Mouse (Mus musculus): ENCODE measurements around the gene Maml3. TPM values are rescaled to one million over a fixed set of nuclear protein-coding genes. Genes with fewer than 3 reads are reported as not detected.

Gene Maml3
- polyA plus RNA-seq, 1 experiment: 6.2 TPM

- no peak for DNase-seq (ENCODE audit: low read depth)
Measured at GRCm38 (mm10) chr3:51958751-51959150, 146.1 kb downstream of the Maml3 start.

- DNase-seq (ENCODE audit: low read depth): no peak
Measured at GRCm38 (mm10) chr3:51954441-51954840, 150.4 kb downstream of the Maml3 start.

GRCm38 (mm10) chr3:51953927-51954326 lies 150.9 kb downstream of the Maml3 start:
- DNase-seq (ENCODE audit: low read depth): no peak

- no peak for DNase-seq (ENCODE audit: low read depth)
Measured at GRCm38 (mm10) chr3:51952728-51953623, 151.9 kb downstream of the Maml3 start.

DNA sequence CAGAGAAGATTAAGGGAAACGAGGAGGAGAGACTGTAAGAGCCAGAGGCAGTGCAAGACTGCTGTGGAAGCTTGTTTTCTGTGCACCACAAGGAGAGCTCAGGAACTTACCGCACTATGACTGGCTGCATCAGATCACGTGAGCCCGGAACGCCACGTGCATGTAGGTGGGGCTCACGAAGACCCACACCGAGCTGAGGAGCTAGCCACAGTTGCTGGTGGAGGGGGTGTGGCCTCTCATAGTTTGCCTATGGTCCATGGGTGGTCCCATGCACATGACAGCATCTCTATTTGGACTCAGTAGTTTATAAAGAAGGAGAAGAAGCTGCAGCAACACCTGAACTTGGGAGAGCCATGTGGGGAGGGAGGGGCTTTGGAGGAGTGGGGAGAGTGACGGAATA lies 152.6 kb downstream of the Maml3 start:
- DNase-seq (ENCODE audit: low read depth): no peak

GRCm38 (mm10) chr3:51949651-51950050 lies 155.2 kb downstream of the Maml3 start:
- no peak for DNase-seq (ENCODE audit: low read depth)

- DNase-seq (ENCODE audit: low read depth): no peak
Measured at GRCm38 (mm10) chr3:51947168-51947567, 157.7 kb downstream of the Maml3 start.

DNA sequence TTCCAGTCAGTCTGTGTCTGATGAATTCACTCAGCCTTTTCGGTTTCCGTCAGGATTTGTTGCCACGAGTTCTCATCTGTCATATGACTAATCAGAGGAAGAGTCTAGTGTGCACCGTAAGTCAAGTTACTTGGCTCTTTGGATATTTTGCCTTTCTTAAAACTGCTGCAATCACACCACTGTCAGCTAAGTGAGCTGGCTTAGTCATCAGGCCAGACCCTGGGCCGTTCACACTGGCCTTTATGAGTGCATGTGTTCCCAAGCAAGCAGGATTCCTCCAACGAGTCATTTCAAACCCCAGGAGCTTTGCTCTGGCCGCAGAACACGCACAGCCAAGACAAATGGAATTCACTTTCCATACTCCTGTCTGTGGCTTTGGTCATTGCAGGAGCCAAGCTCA lies 161.2 kb downstream of the Maml3 start:
- no peak for DNase-seq (ENCODE audit: low read depth)

GRCm38 (mm10) chr3:51941781-51942180 lies 163.1 kb downstream of the Maml3 start:
- no peak for DNase-seq (ENCODE audit: low read depth)

DNA sequence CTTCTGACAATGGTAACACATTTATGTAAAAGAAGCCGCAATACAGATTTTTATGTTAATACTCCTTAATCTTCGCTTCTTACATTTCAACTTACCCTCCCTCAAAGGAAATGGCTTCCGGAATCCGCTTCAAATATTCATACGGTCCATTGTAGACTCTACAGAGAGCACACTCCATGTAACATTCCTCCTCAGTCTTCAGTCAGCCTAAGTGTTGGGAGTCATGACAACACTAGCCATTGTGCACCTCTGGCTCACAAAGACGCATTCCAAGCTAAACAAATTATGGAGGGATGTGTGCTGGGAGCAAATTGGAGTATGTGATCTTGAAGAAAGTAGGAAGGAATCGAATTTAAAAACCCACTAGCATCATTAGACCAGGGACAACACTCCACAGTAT lies 165.0 kb downstream of the Maml3 start:
- DNase-seq (ENCODE audit: low read depth): no peak

GRCm38 (mm10) chr3:51939054-51939453 lies 165.8 kb downstream of the Maml3 start:
- DNase-seq (ENCODE audit: low read depth): no peak

DNA sequence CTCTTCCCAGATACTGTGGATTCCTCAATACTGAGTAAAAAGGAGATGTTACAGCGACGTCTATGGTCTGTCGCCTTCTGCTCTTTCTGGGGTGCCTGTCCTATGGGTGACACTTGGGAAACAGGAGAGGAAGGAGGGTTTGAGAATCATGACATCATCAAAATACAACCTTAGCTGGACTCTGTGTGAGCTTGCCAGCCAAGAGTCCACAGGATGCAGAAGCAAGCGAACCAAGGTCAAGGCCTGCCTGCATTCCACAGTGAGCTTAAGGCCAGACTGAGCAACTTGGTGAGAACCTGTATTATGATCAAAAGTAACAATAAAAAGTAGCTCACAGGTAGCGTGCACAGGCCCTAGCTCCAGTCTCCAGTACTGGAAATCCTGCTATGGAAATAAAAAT lies 167.7 kb downstream of the Maml3 start:
- no peak for DNase-seq (ENCODE audit: low read depth)

GRCm38 (mm10) chr3:51934531-51935485 lies 170.1 kb downstream of the Maml3 start:
- no peak for DNase-seq (ENCODE audit: low read depth)

DNA sequence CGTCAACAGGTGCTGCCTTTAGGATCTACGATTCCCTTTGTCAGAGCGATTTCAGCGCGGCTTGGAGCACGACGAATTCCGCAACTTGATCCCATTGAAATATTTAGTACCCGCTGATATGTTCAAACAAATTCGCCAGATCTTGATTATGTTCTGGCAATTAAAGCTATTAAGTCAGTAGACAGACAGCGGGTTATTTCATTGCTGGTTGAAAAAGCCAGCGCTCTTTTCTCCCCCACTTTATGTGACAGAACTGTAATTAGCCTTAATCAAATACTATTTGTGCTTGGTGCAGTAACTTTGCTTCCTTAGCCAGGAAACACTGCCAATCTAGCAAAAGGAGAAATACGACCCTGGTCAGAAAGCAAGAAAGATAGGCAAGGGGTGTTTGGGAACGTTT lies 176.7 kb downstream of the Maml3 start:
- DNase-seq (ENCODE audit: low read depth): no peak

- DNase-seq (ENCODE audit: low read depth): no peak
Measured at GRCm38 (mm10) chr3:51927591-51927990, 177.3 kb downstream of the Maml3 start.

GRCm38 (mm10) chr3:51927043-51927442 lies 177.8 kb downstream of the Maml3 start:
- no peak for DNase-seq (ENCODE audit: low read depth)

DNA sequence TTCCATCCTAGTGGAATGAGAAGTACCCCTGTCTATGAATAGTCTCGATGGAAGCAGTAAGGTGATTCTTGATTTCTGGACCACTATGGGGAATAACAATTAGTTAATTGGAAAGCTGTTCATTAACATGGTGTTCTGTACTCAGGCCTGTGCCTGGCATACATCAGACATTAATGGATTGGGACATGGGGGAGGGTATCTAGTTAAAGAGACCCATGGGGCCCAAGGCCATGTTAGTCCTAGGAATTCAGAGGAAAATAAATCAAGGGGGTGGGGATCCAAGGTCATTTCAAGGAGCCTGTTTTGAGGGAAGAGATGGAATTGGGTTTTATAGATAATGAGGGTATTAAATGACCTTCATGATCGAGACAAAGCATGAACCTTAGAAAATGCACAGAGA lies 179.1 kb downstream of the Maml3 start:
- no peak for DNase-seq (ENCODE audit: low read depth)

GRCm38 (mm10) chr3:51924636-51925035 lies 180.2 kb downstream of the Maml3 start:
- no peak for DNase-seq (ENCODE audit: low read depth)

GRCm38 (mm10) chr3:51923800-51924199 lies 181.1 kb downstream of the Maml3 start:
- no peak for DNase-seq (ENCODE audit: low read depth)

DNA sequence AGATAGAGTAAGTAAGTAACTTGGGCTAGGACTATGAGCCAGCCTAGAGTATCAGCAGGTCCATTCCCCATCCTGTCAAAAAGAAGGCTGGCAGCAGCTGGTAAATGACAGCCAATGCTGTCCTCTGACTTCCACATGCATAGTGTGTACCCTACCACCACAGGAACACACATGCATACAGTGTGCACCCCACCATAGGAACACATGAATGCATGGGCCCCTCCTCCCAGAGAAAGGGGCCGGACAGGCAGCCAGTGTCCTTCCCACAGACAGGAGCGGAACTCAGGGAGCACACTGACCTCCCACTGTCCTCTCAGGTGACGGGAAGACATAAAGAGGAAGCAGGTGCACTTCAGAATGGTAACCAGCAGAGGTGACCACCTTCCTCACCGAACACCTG lies 188.0 kb downstream of the Maml3 start:
- DNase-seq (ENCODE audit: low read depth): no peak

DNA sequence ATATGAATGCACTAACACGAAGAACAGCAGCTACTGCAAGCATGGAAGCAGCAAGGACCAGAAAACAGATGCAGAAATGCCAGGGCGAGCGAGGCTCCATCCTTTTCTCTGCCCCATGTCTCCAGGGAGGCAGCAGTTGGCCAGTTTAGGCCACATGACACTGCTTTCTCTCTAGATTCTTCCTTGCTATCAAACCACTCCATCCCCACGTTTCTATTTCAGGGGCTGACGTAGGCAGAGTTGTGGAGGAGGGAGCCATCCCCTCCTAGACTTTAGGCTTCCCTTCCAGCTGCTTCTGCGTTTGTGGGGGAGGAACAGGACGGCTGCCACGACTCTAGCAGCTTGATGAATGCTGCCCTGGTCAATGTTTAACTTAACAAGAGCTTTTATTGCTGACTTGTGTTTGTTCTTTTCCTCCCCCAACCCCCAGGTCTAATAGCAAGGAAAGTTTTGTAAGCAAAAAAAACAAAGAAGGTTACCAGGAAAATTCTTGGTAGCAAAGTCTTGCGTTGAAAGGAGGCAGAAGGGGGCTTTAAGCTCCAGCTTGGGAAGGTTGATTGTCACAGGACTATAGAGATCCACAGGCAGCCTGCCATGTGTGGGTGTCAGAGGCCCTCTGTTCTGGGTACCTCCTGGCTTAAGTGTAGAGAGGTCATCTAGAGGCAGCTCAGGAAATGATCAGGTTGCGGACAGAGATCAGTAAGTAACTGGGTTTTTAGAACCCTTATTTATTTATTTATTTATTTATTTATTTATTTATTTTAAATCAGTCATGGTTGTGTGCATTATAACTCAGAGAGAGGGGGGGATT lies 188.6 kb downstream of the Maml3 start:
- no peak for DNase-seq (ENCODE audit: low read depth)

DNA sequence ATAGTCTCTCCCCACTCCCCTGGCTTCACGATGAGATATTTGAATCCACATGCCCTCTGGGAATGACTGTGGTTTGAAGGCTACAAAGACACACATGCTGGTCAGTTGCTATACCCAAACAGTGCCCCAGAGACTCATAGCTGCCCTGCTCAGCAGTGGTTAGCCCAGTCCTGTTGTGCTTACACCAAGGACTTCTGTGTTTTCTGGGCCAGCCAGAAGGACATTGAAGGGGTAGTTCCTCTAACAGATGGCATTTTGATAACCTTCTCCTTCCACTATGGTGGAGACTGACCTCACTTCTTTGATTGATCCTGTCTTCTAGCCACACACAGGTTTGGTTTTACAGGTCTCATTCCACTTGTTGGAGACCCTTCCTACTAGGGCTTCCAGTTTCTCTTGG lies 189.5 kb downstream of the Maml3 start:
- no peak for DNase-seq (ENCODE audit: low read depth)

All from gonadal fat pad, adult 2 months (tissue).